Mouse (Mus musculus): ENCODE measurements around the gene Slc35a5. TPM values are rescaled to one million over a fixed set of nuclear protein-coding genes. Genes with fewer than 3 reads are reported as not detected.

Slc35a5 gene
- total and polyA plus RNA-seq, 3 experiments, result 3.9 to 5.2 TPM; not detected in 1

GRCm38 (mm10) chr16:45201395-45201794 is 42.9 kb upstream of the Slc35a5 start:
- H3K36me3 ChIP-seq (ENCODE audit: control insufficient read depth in 1 of 2, insufficient read depth in 2 of 2, low read length in 2 of 2), result no peaks in the 10 kb centered on the region
- H3K27ac ChIP-seq (ENCODE audit: control insufficient read depth, low read depth, low read length), result no peak overlapping the region
- no peaks in the 10 kb centered on the region for H3K9me3 ChIP-seq (replicated peaks; ENCODE audit: insufficient read depth, low read length)
- H3K9ac ChIP-seq (ENCODE audit: control insufficient read depth, low read depth, low read length, poor library complexity, severe bottlenecking), result no peak overlapping the region
- peaks cover 1 to 2% of the 10 kb centered on the region in 2 experiments; a peak in 1 of 4 replicates for H3K27me3 ChIP-seq (ENCODE audit: control insufficient read depth in 1 of 2, insufficient read depth in 2 of 2, low read length in 2 of 2)
- H3K79me2 ChIP-seq (ENCODE audit: control insufficient read depth, insufficient read depth, low read length, poor library complexity), result no peaks in the 10 kb centered on the region
- H3K4me3 ChIP-seq (ENCODE audit: control insufficient read depth in 1 of 2, insufficient read depth in 1 of 2, low read depth in 2 of 2, low read length in 2 of 2), result no peak overlapping the region
- H3K4me1 ChIP-seq (ENCODE audit: control insufficient read depth in 1 of 2, insufficient read depth in 2 of 2, low read length in 2 of 2), result no peaks in the 10 kb centered on the region
- no peak for DNase-seq (ENCODE audit: low read depth, low spot score)
- TF ChIP-seq BHLHE40 (IDR thresholded peaks at IDR 0.05; ENCODE audit: borderline replicate concordance, low read depth, low read length) (no peak), POLR2AphosphoS2 (IDR thresholded peaks at IDR 0.05; ENCODE audit: low read length) (no peak), MEF2A (IDR thresholded peaks at IDR 0.05; ENCODE audit: extremely low read depth, insufficient replicate concordance, low read depth, low read length, poor library complexity, severe bottlenecking) (no peak), MAZ (IDR thresholded peaks at IDR 0.05; ENCODE audit: low read depth, low read length) (no peak), CHD2 (IDR thresholded peaks at IDR 0.05; ENCODE audit: low read length) (no peak), TAL1 (IDR thresholded peaks at IDR 0.05; ENCODE audit: low read length) (no peak), CTCF (IDR thresholded peaks at IDR 0.05 in 2 of 3, conservative IDR thresholded peaks at IDR 0.05 in 1 of 3; ENCODE audit: control insufficient read depth in 1 of 3, insufficient read depth in 1 of 3, low read depth in 2 of 3, low read length in 3 of 3, poor library complexity in 1 of 3, severe bottlenecking in 1 of 3) (no peak), UBTF (IDR thresholded peaks at IDR 0.05; ENCODE audit: borderline replicate concordance, insufficient read depth, low read depth, low read length) (no peak), RAD21 (IDR thresholded peaks at IDR 0.05; ENCODE audit: low read depth, low read length) (no peak), USF2 (IDR thresholded peaks at IDR 0.05; ENCODE audit: borderline replicate concordance in 1 of 2, insufficient read depth in 1 of 2, low read depth in 1 of 2, low read length in 2 of 2) (no peak), MYB (IDR thresholded peaks at IDR 0.05; ENCODE audit: low read depth, low read length) (no peak), SIN3A (IDR thresholded peaks at IDR 0.05; ENCODE audit: low read length) (no peak), MXI1 (IDR thresholded peaks at IDR 0.05; ENCODE audit: low read depth, low read length) (no peak), ZMIZ1 (IDR thresholded peaks at IDR 0.05; ENCODE audit: low read depth, low read length) (no peak), CHD1 (IDR thresholded peaks at IDR 0.05; ENCODE audit: low read depth, low read length) (no peak), NRF1 (IDR thresholded peaks at IDR 0.05; ENCODE audit: insufficient read depth, low read depth, low read length, poor library complexity, severe bottlenecking) (no peak), ZKSCAN1 (IDR thresholded peaks at IDR 0.05; ENCODE audit: low read depth, low read length) (no peak), ETS1 (IDR thresholded peaks at IDR 0.05; ENCODE audit: low read depth, low read length) (no peak), HCFC1 (IDR thresholded peaks at IDR 0.05; ENCODE audit: low read depth, low read length) (no peak), RCOR1 (IDR thresholded peaks at IDR 0.05; ENCODE audit: low read depth, low read length) (no peak)

GRCm38 (mm10) chr16:45196816-45197215 is 38.3 kb upstream of the Slc35a5 start:
- Histone ChIP-seq H3K79me2 (ENCODE audit: control insufficient read depth, insufficient read depth, low read length, poor library complexity) (no peaks in the 10 kb centered on the region), H3K9me3 (replicated peaks; ENCODE audit: insufficient read depth, low read length) (no peaks in the 10 kb centered on the region), H3K4me3 (ENCODE audit: control insufficient read depth in 1 of 2, insufficient read depth in 1 of 2, low read depth in 2 of 2, low read length in 2 of 2) (no peak overlapping the region), H3K9ac (ENCODE audit: control insufficient read depth, low read depth, low read length, poor library complexity, severe bottlenecking) (no peak overlapping the region), H3K27ac (ENCODE audit: control insufficient read depth, low read depth, low read length) (no peak overlapping the region), H3K4me1 (ENCODE audit: control insufficient read depth in 1 of 2, insufficient read depth in 2 of 2, low read length in 2 of 2) (no peaks in the 10 kb centered on the region), H3K36me3 (ENCODE audit: control insufficient read depth in 1 of 2, insufficient read depth in 2 of 2, low read length in 2 of 2) (no peaks in the 10 kb centered on the region), H3K27me3 (ENCODE audit: control insufficient read depth in 1 of 2, insufficient read depth in 2 of 2, low read length in 2 of 2) (0 out of 4 replicates have a peak, but pooled peaks cover 1 to 2% of the 10 kb centered on the region in 2 experiments)
- peak; percentile 70 for DNase-seq (ENCODE audit: low read depth, low spot score)
- TF ChIP-seq TAL1 (IDR thresholded peaks at IDR 0.05; ENCODE audit: low read length), result no peak
- TF ChIP-seq ZNF384 (IDR thresholded peaks at IDR 0.05; ENCODE audit: low read depth, low read length), result no peak
- peak; percentile 56 to 84 (median 72) for TF ChIP-seq CTCF (IDR thresholded peaks at IDR 0.05 in 2 of 3, conservative IDR thresholded peaks at IDR 0.05 in 1 of 3; ENCODE audit: control insufficient read depth in 1 of 3, insufficient read depth in 1 of 3, low read depth in 2 of 3, low read length in 3 of 3, poor library complexity in 1 of 3, severe bottlenecking in 1 of 3)
- TF ChIP-seq POLR2A (IDR thresholded peaks at IDR 0.05; ENCODE audit: control insufficient read depth in 1 of 2, insufficient read depth in 1 of 2, low read depth in 1 of 2, low read length in 2 of 2, poor library complexity in 1 of 2), result no peak
- no peak for TF ChIP-seq POLR2AphosphoS2 (IDR thresholded peaks at IDR 0.05; ENCODE audit: low read length)
- TF ChIP-seq SIN3A (IDR thresholded peaks at IDR 0.05; ENCODE audit: low read length), result no peak
- no peak for TF ChIP-seq NELFE (IDR thresholded peaks at IDR 0.05; ENCODE audit: low read depth, low read length)
- TF ChIP-seq ZC3H11A (IDR thresholded peaks at IDR 0.05; ENCODE audit: low read depth, low read length), result peak; percentile 54
- TF ChIP-seq MAZ (IDR thresholded peaks at IDR 0.05; ENCODE audit: low read depth, low read length), result no peak
- TF ChIP-seq NRF1 (IDR thresholded peaks at IDR 0.05; ENCODE audit: insufficient read depth, low read depth, low read length, poor library complexity, severe bottlenecking), result no peak
- no peak for TF ChIP-seq USF2 (IDR thresholded peaks at IDR 0.05; ENCODE audit: borderline replicate concordance in 1 of 2, insufficient read depth in 1 of 2, low read depth in 1 of 2, low read length in 2 of 2)
- TF ChIP-seq ZMIZ1 (IDR thresholded peaks at IDR 0.05; ENCODE audit: low read depth, low read length), result no peak
- peak; percentile 73 for TF ChIP-seq SMC3 (IDR thresholded peaks at IDR 0.05; ENCODE audit: low read depth, low read length)
- TF ChIP-seq BHLHE40 (IDR thresholded peaks at IDR 0.05; ENCODE audit: borderline replicate concordance, low read depth, low read length), result no peak
- no peak for TF ChIP-seq ELF1 (IDR thresholded peaks at IDR 0.05; ENCODE audit: low read depth, low read length)
- no peak for TF ChIP-seq KAT2A (conservative IDR thresholded peaks at IDR 0.05; ENCODE audit: low read depth, low read length)
- no peak for TF ChIP-seq EP300 (IDR thresholded peaks at IDR 0.05; ENCODE audit: low read depth in 1 of 2, low read length in 2 of 2)
- TF ChIP-seq UBTF (IDR thresholded peaks at IDR 0.05; ENCODE audit: borderline replicate concordance, insufficient read depth, low read depth, low read length), result no peak
- no peak for TF ChIP-seq HCFC1 (IDR thresholded peaks at IDR 0.05; ENCODE audit: low read depth, low read length)
- no peak for TF ChIP-seq ETS1 (IDR thresholded peaks at IDR 0.05; ENCODE audit: low read depth, low read length)
- TF ChIP-seq ZKSCAN1 (IDR thresholded peaks at IDR 0.05; ENCODE audit: low read depth, low read length), result no peak
- no peak for TF ChIP-seq MXI1 (IDR thresholded peaks at IDR 0.05; ENCODE audit: low read depth, low read length)
